In genomic region chr5:24600236-24600635, GRCm38 (mm10) we compare ENCODE assay signal across 11 mouse cellular contexts. TPM values are rescaled to one million over a fixed set of nuclear protein-coding genes. Genes with fewer than 3 reads are reported as not detected.
A peak's percentile ranks its signal among the peaks of the same experiment; 100 is the strongest.
DNase-seq lines count a peak whose midpoint lies in the region; ATAC-seq and TF ChIP-seq lines count a peak whose summit lies in the region.
"Had no signal": no experiment of that assay in that cellular context is flagged by ENCODE, and none has a peak within 500 bp of the region (broad histone marks: within the 10 kb centered on the region; RNA-seq: fewer than 3 reads in every experiment).

No protein-coding gene starts in this region.

- no peak overlapping the region for H3K27ac ChIP-seq in neural tube, embryonic 11.5 days (ENCODE audit: low read depth, low read length)
- peak overlapping the region; percentile 100 for H3K27ac ChIP-seq in gastrocnemius, adult 2 months
- peak overlapping the region; percentile 100; the same call in 1 of the 2 replicates for H3K27ac ChIP-seq in limb, embryonic 13.5 days
- H3K27ac ChIP-seq in stomach, embryonic 16.5 days (ENCODE audit: low read length), result no peak overlapping the region
- H3K27ac ChIP-seq: macrophage had no signal

- H3K36me3 ChIP-seq in neural tube, embryonic 11.5 days (ENCODE audit: control insufficient read depth, insufficient read depth, low read length), result no peaks in the 10 kb centered on the region
- peaks cover 10% of the 10 kb centered on the region for H3K36me3 ChIP-seq in limb, embryonic 13.5 days
- H3K36me3 ChIP-seq in stomach, embryonic 16.5 days (ENCODE audit: control insufficient read depth, insufficient read depth, low read length), result no peaks in the 10 kb centered on the region

- no peak overlapping the region for H3K9ac ChIP-seq in neural tube, embryonic 11.5 days (ENCODE audit: low read length)
- H3K9ac ChIP-seq in limb, embryonic 13.5 days, result no peak overlapping the region
- H3K9ac ChIP-seq in stomach, embryonic 16.5 days (ENCODE audit: low read length), result no peak overlapping the region

- H3K27me3 ChIP-seq in neural tube, embryonic 11.5 days (ENCODE audit: control insufficient read depth, insufficient read depth, low read length), result peaks cover 7% of the 10 kb centered on the region; the same call in 1 of the 2 replicates
- no peaks in the 10 kb centered on the region for H3K27me3 ChIP-seq in limb, embryonic 13.5 days
- H3K27me3 ChIP-seq in stomach, embryonic 16.5 days (ENCODE audit: control insufficient read depth, insufficient read depth, low read length), result no peaks in the 10 kb centered on the region
- H3K27me3 ChIP-seq: Patski had no signal

- H3K4me2 ChIP-seq in neural tube, embryonic 11.5 days (ENCODE audit: low read depth), result peak overlapping the region; percentile 84
- peak overlapping the region; percentile 92 for H3K4me2 ChIP-seq in limb, embryonic 13.5 days (replicated peaks)
- H3K4me2 ChIP-seq in stomach, embryonic 16.5 days (ENCODE audit: low read depth, low read length), result peak overlapping the region; percentile 90

- WGBS in neural tube, embryonic 11.5 days, result 65% methylated on average over 2 of the region's 2 CpGs
- WGBS in limb, embryonic 13.5 days, result 66% methylated on average over 2 of the region's 2 CpGs
- WGBS in stomach, embryonic 16.5 days, result 76% methylated on average over 2 of the region's 2 CpGs

- no peak for ATAC-seq in neural tube, embryonic 11.5 days (ENCODE audit: insufficient read depth, low FRiP score, low TSS enrichment)
- no peak for ATAC-seq in limb, embryonic 13.5 days (ENCODE audit: low FRiP score, low read depth)
- ATAC-seq in stomach, embryonic 16.5 days (ENCODE audit: insufficient read depth, low FRiP score), result no peak
- ATAC-seq: Patski had no signal

- no peak overlapping the region; the same call in 1 of the 2 replicates for H3K4me3 ChIP-seq in neural tube, embryonic 11.5 days (ENCODE audit: low read depth, low read length)
- peak overlapping the region; percentile 77 for H3K4me3 ChIP-seq in gastrocnemius, adult 2 months
- peak overlapping the region; percentile 72 for H3K4me3 ChIP-seq in limb, embryonic 13.5 days
- 0 out of 2 replicates have a peak overlapping the region, but pooled peaks have one; percentile 70 for H3K4me3 ChIP-seq in stomach, embryonic 16.5 days (replicated peaks; ENCODE audit: low read length)

- H3K4me1 ChIP-seq in neural tube, embryonic 11.5 days (ENCODE audit: control insufficient read depth, insufficient read depth, low read length), result peaks cover 68% of the 10 kb centered on the region
- peaks cover 70% of the 10 kb centered on the region for H3K4me1 ChIP-seq in limb, embryonic 13.5 days
- peaks cover 54% of the 10 kb centered on the region for H3K4me1 ChIP-seq in stomach, embryonic 16.5 days (ENCODE audit: control insufficient read depth, insufficient read depth, low read length)

- intact Hi-C loops in gastrocnemius, adult 2 months (cut with DNase I), result loop anchor here (2.0 kb wide), 1 partner anchor 61 kb away; no protein-coding TSS in a partner anchor
- intact Hi-C loops in left cerebral cortex, postnatal 14 days (cut with DNase I), result no loop called here

- no peaks in the 10 kb centered on the region for H3K9me3 ChIP-seq in neural tube, embryonic 11.5 days (ENCODE audit: control insufficient read depth, low read length)
- no peaks in the 10 kb centered on the region for H3K9me3 ChIP-seq in limb, embryonic 13.5 days
- no peaks in the 10 kb centered on the region for H3K9me3 ChIP-seq in stomach, embryonic 16.5 days (replicated peaks; ENCODE audit: control insufficient read depth, low read length)

- no peak for DNase-seq in neural tube, embryonic 11.5 days (ENCODE audit: low spot score)
- DNase-seq in neural tube, embryonic 10.5 days (ENCODE audit: extremely low spot score, low spot score), result no peak
- peak; percentile 91 for DNase-seq in gastrocnemius, adult 2 months
- no peak for DNase-seq in layer of hippocampus, adult 11-12 months (ENCODE audit: low spot score)
- no peak for DNase-seq in left cerebral cortex, postnatal 14 days (ENCODE audit: low spot score in 2 of 2)
- DNase-seq in adrenal gland, adult 18-20 months (ENCODE audit: low spot score in 2 of 2), result no peak

- TF ChIP-seq CTCF in gastrocnemius, adult 2 months (IDR thresholded peaks at IDR 0.05), result no peak

RNA-seq across cellular contexts. Expression of gene Chpf2, which starts 13.7 kb away (rescaled TPM):
- 10.3 and 13.0 TPM in 2 replicates for polyA plus RNA-seq in neural tube, embryonic 11.5 days (2014; fragmentation: Nextera tagmentation; extraction: Ambion mirVana)
- 10 to 100 TPM in 1 of 2 experiments, 1 to 10 TPM in 1; 6.4 to 10.1 TPM for total RNA-seq in gastrocnemius, adult 2 months (2021)
- 31.6 and 33.3 TPM in 2 replicates for polyA plus RNA-seq in limb, embryonic 13.5 days (2015; fragmentation: Nextera tagmentation; extraction: Ambion mirVana)
- 21.8 and 23.9 TPM in 2 replicates for polyA plus RNA-seq in stomach, embryonic 16.5 days (2015; fragmentation: Nextera tagmentation; extraction: Ambion mirVana)
- 10 to 100 TPM; 65.1 to 73.8 TPM for total RNA-seq in left cerebral cortex, postnatal 14 days (2021)
- 10 to 100 TPM; 34.5 to 39.7 TPM for total RNA-seq in adrenal gland, adult 18-20 months (2021)

RNA-seq across cellular contexts. Expression of gene Abcf2, which starts 23.0 kb away (rescaled TPM):
- 136 and 147 TPM in 2 replicates for polyA plus RNA-seq in neural tube, embryonic 11.5 days (2014; fragmentation: Nextera tagmentation; extraction: Ambion mirVana)
- 100 to 1,000 TPM; 105 to 117 TPM for total RNA-seq in gastrocnemius, adult 2 months (2021)
- 120 and 128 TPM in 2 replicates for polyA plus RNA-seq in limb, embryonic 13.5 days (2015; fragmentation: Nextera tagmentation; extraction: Ambion mirVana)
- 81.7 and 81.9 TPM in 2 replicates for polyA plus RNA-seq in stomach, embryonic 16.5 days (2015; fragmentation: Nextera tagmentation; extraction: Ambion mirVana)
- 10 to 100 TPM; 62.0 to 64.8 TPM for total RNA-seq in left cerebral cortex, postnatal 14 days (2021)
- total RNA-seq in adrenal gland, adult 18-20 months (2021), result 10 to 100 TPM; 62.8 to 81.3 TPM

RNA-seq across cellular contexts. Expression of gene Smarcd3, which starts 24.0 kb away (rescaled TPM):
- 43.7 and 49.3 TPM in 2 replicates for polyA plus RNA-seq in neural tube, embryonic 11.5 days (2014; fragmentation: Nextera tagmentation; extraction: Ambion mirVana)
- 100 to 1,000 TPM; 172 to 203 TPM for total RNA-seq in gastrocnemius, adult 2 months (2021)
- polyA plus RNA-seq in limb, embryonic 13.5 days (2015; fragmentation: Nextera tagmentation; extraction: Ambion mirVana), result 51.2 and 51.3 TPM in 2 replicates
- 13.1 and 17.1 TPM in 2 replicates for polyA plus RNA-seq in stomach, embryonic 16.5 days (2015; fragmentation: Nextera tagmentation; extraction: Ambion mirVana)
- total RNA-seq in left cerebral cortex, postnatal 14 days (2021), result 100 to 1,000 TPM; 102 to 110 TPM
- 10 to 100 TPM; 15.2 to 17.2 TPM for total RNA-seq in adrenal gland, adult 18-20 months (2021)

RNA-seq across cellular contexts. Expression of gene 4931409K22Rik, which starts 43.6 kb away (rescaled TPM):
- polyA plus RNA-seq in neural tube, embryonic 11.5 days (2014; fragmentation: Nextera tagmentation; extraction: Ambion mirVana), result not detected in 2 replicates
- not detected for total RNA-seq in gastrocnemius, adult 2 months (2021)
- polyA plus RNA-seq in limb, embryonic 13.5 days (2015; fragmentation: Nextera tagmentation; extraction: Ambion mirVana), result 0.17 and 0.49 TPM in 2 replicates
- polyA plus RNA-seq in stomach, embryonic 16.5 days (2015; fragmentation: Nextera tagmentation; extraction: Ambion mirVana), result 0.13 TPM in 1 of 2 replicates, not detected in the other
- under 1 TPM in 1 of 2 experiments, not detected in 1; 0.13 TPM for total RNA-seq in left cerebral cortex, postnatal 14 days (2021)
- not detected for total RNA-seq in adrenal gland, adult 18-20 months (2021)
- polyA plus RNA-seq: large intestine, adult 2 months; macrophage; Patski had no signal

RNA-seq across cellular contexts. Expression of gene Asb10, which starts 59.5 kb away (rescaled TPM):
- 0.38 TPM in 1 of 2 replicates, not detected in the other for polyA plus RNA-seq in neural tube, embryonic 11.5 days (2014; fragmentation: Nextera tagmentation; extraction: Ambion mirVana)
- total RNA-seq in gastrocnemius, adult 2 months (2021), result 100 to 1,000 TPM; 101 to 107 TPM
- polyA plus RNA-seq in limb, embryonic 13.5 days (2015; fragmentation: Nextera tagmentation; extraction: Ambion mirVana), result 1.6 and 2.2 TPM in 2 replicates
- polyA plus RNA-seq in stomach, embryonic 16.5 days (2015; fragmentation: Nextera tagmentation; extraction: Ambion mirVana), result 0.24 and 0.58 TPM in 2 replicates
- total RNA-seq in left cerebral cortex, postnatal 14 days (2021), result under 1 TPM; 0.15 to 0.30 TPM
- under 1 TPM in 1 of 2 experiments, not detected in 1; 0.23 TPM for total RNA-seq in adrenal gland, adult 18-20 months (2021)
- polyA plus RNA-seq: Patski had no signal

Comparison
In these comparisons a context has a peak if more than half of its experiments do, and no peak if none do; other contexts are left out.
1. H3K27ac ChIP-seq: peak in gastrocnemius, adult 2 months (single experiment) and limb, embryonic 13.5 days (single experiment); none in neural tube, embryonic 11.5 days (single experiment) and stomach, embryonic 16.5 days (single experiment).
2. RNA of gene Smarcd3, which starts 24.0 kb away (total RNA-seq): 172 to 203 TPM in gastrocnemius, adult 2 months and 102 to 110 TPM in left cerebral cortex, postnatal 14 days; 15.2 to 17.2 TPM in adrenal gland, adult 18-20 months; every median in the first group is over 4 times any median in the second.
3. Peak in every context shown above with its lines, with median percentiles within 50 percentile points of each other: H3K4me2 ChIP-seq.